Mouse (Mus musculus): ENCODE data around the gene Sphk2.

The Sphk2 gene

GRCm38 (mm10) chr7:45660746-45661478 is 56.9 kb downstream of the Sphk2 start:
- DNase-seq (ENCODE audit: low read depth, low spot score): no peak

All from CD4-positive, CD25-positive, alpha-beta regulatory T cell, adult 2 months (primary cell).